24 mouse cellular contexts compared by ENCODE assay signal in the genomic region with DNA sequence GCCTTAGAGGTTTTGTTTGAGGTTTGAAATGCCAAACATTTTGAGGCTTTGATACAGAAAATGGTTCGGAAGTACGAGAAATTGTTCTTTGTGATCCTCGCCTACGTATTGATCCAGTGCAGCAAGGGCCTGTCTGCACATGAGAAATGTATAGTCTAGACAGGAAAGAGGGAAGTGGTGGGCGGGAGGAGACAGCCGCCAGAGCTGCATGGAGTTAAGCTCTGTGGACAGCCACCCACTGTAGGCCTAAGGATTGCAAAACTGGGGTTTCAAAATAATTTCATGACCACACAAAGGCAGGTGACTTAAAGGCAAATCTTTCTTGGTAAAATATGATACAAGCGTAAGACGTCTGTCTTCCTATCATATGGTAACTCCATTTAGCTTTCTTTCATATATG.
DNase-seq lines count a peak whose midpoint lies in the region; ATAC-seq and TF ChIP-seq lines count a peak whose summit lies in the region.
"Had no signal": no experiment of that assay in that cellular context is flagged by ENCODE, and none has a peak within 500 bp of the region (broad histone marks: within the 10 kb centered on the region; RNA-seq: fewer than 3 reads in every experiment).

No protein-coding gene starts in this region.

- no peak overlapping the region for H3K9ac ChIP-seq in lung, postnatal 0 days (replicated peaks; ENCODE audit: low read depth)
- H3K9ac ChIP-seq: forebrain, embryonic 15.5 days; hindbrain, embryonic 12.5 days; limb, embryonic 12.5 days; liver, embryonic 13.5 days had no signal

- no peaks in the 10 kb centered on the region for H3K9me3 ChIP-seq in lung, postnatal 0 days (ENCODE audit: low read length)
- H3K9me3 ChIP-seq: forebrain, embryonic 15.5 days; heart, embryonic 10.5 days; hindbrain, embryonic 12.5 days; limb, embryonic 12.5 days; liver, embryonic 13.5 days; midbrain, embryonic 10.5 days had no signal

- DNase-seq in lung, postnatal 0 days (ENCODE audit: low spot score), result peak; percentile 32
- no peak for DNase-seq in lung, adult 2 months
- peak; percentile 75 for DNase-seq in CD4-positive, CD25-positive, alpha-beta regulatory T cell, adult 2 months (ENCODE audit: low read depth, low spot score)
- DNase-seq in cerebellum, adult 8-10 months, result no peak
- DNase-seq in adrenal gland, postnatal 4 days (ENCODE audit: low spot score in 2 of 2), result no peak
- DNase-seq in right cerebral cortex, postnatal 4 days, result no peak
- DNase-seq: adrenal gland, postnatal 14 days; cerebellum, adult 18-20 months; cerebellum, postnatal 36 days; gastrocnemius, postnatal 36 days; kidney, adult 8-10 months; kidney, postnatal 36 days; liver, embryonic 13.5 days; thymus, postnatal 14 days had no signal

- TF ChIP-seq POLR2A in lung, adult 2 months (IDR thresholded peaks at IDR 0.05; ENCODE audit: borderline replicate concordance, extremely low read depth, low read depth, low read length), result no peak

- TF ChIP-seq EP300 in lung, postnatal 0 days (IDR thresholded peaks at IDR 0.05), result no peak

- no peak overlapping the region for H3K4me2 ChIP-seq in lung, postnatal 0 days (replicated peaks; ENCODE audit: low read depth, low read length)
- H3K4me2 ChIP-seq: forebrain, embryonic 15.5 days; hindbrain, embryonic 12.5 days; limb, embryonic 12.5 days; liver, embryonic 13.5 days had no signal

- ATAC-seq in lung, postnatal 0 days, result no peak
- ATAC-seq in common myeloid progenitor, adult 5-6 weeks (replicated peaks; ENCODE audit: low read depth, poor library complexity, severe bottlenecking), result peak; percentile 95
- peak; percentile 87 for ATAC-seq in megakaryocyte, adult 5-6 weeks (ENCODE audit: poor library complexity, severe bottlenecking)
- ATAC-seq: forebrain, embryonic 15.5 days had no signal

- H3K27me3 ChIP-seq in lung, postnatal 0 days (replicated peaks; ENCODE audit: insufficient read depth, low read length), result no peaks in the 10 kb centered on the region
- H3K27me3 ChIP-seq: hindbrain, embryonic 12.5 days; limb, embryonic 12.5 days; liver, embryonic 13.5 days had no signal

- no peak overlapping the region for H3K4me3 ChIP-seq in lung, postnatal 0 days (ENCODE audit: low read depth, low read length)
- no peak overlapping the region for H3K4me3 ChIP-seq in lung, adult 2 months (replicated peaks; ENCODE audit: extremely low read depth, low read depth, low read length)
- H3K4me3 ChIP-seq: erythroblast, embryonic 14.5 days; forebrain, embryonic 15.5 days; heart, embryonic 10.5 days; hindbrain, embryonic 12.5 days; limb, embryonic 12.5 days; liver, embryonic 13.5 days; midbrain, embryonic 10.5 days; myocyte had no signal

- H3K27ac ChIP-seq in lung, postnatal 0 days (ENCODE audit: low read length), result no peak overlapping the region
- H3K27ac ChIP-seq: forebrain, embryonic 15.5 days; heart, embryonic 10.5 days; hindbrain, embryonic 12.5 days; limb, embryonic 12.5 days; liver, embryonic 13.5 days; midbrain, embryonic 10.5 days had no signal

- 64% methylated on average over 8 of the region's 8 CpGs for WGBS in lung, postnatal 0 days
- WGBS in lung, adult 2 months, result 70% methylated on average over 8 of the region's 8 CpGs

- H3K36me3 ChIP-seq in lung, postnatal 0 days (ENCODE audit: insufficient read depth, low read length), result no peaks in the 10 kb centered on the region
- H3K36me3 ChIP-seq: forebrain, embryonic 15.5 days; G1E; heart, embryonic 10.5 days; hindbrain, embryonic 12.5 days; limb, embryonic 12.5 days; liver, embryonic 13.5 days; midbrain, embryonic 10.5 days had no signal

- no peaks in the 10 kb centered on the region for H3K4me1 ChIP-seq in lung, postnatal 0 days (ENCODE audit: insufficient read depth, low read depth, low read length)
- peaks cover 2% of the 10 kb centered on the region; the same call in 1 of the 2 replicates for H3K4me1 ChIP-seq in lung, adult 2 months (ENCODE audit: control insufficient read depth, insufficient read depth, low read length)
- H3K4me1 ChIP-seq: forebrain, embryonic 15.5 days; hindbrain, embryonic 12.5 days; liver, embryonic 13.5 days had no signal

- no peak for TF ChIP-seq CTCF in lung, postnatal 0 days (IDR thresholded peaks at IDR 0.05)
- no peak for TF ChIP-seq CTCF in lung, adult 2 months (IDR thresholded peaks at IDR 0.05; ENCODE audit: insufficient read depth, low read length)

Comparison
In these comparisons a context has a peak if more than half of its experiments do, and no peak if none do; other contexts are left out.
1. DNase-seq: peak in lung, postnatal 0 days (single experiment) and CD4-positive, CD25-positive, alpha-beta regulatory T cell, adult 2 months (single experiment); none in lung, adult 2 months (single experiment), cerebellum, adult 8-10 months (single experiment), adrenal gland, postnatal 4 days (0 of 2) and right cerebral cortex, postnatal 4 days (single experiment).